In the genomic region with DNA sequence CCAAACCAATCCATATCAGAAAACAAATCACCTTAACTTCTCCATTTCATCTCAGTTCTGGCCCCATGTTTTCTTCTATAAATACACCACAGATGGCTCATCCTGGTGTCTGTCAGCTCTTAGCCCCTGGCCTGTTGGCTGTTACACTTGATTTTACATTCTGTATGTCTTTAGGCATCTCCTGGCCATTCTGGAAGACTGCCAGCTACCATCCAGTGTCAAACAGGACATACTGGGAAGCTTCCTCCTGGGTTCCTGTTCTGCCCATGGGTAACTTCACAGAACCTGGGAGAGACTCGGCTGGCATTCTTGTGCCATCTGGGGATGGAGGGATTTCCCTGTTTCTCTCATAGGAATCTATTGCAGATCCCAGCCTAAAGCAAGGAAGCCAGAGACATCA, we compare ENCODE assay signal across 20 mouse cellular contexts.
DNase-seq lines count a peak whose midpoint lies in the region; ATAC-seq and TF ChIP-seq lines count a peak whose summit lies in the region.
"Had no signal": no experiment of that assay in that cellular context is flagged by ENCODE, and none has a peak within 500 bp of the region (broad histone marks: within the 10 kb centered on the region; RNA-seq: fewer than 3 reads in every experiment).

No protein-coding gene starts in this region.

- 50% methylated on average over 1 of the region's 1 CpGs for WGBS in hindbrain, postnatal 0 days
- 88% methylated on average over 1 of the region's 1 CpGs for WGBS in hindbrain, embryonic 11.5 days
- WGBS in midbrain, embryonic 13.5 days: 77% methylated on average over 1 of the region's 1 CpGs
- WGBS in midbrain, embryonic 16.5 days: 86% methylated on average over 1 of the region's 1 CpGs

- no peaks in the 10 kb centered on the region for H3K36me3 ChIP-seq in hindbrain, postnatal 0 days (ENCODE audit: insufficient read depth, low read length)
- 0 out of 2 replicates have a peak, but pooled peaks cover 2% of the 10 kb centered on the region for H3K36me3 ChIP-seq in hindbrain, embryonic 11.5 days (ENCODE audit: control insufficient read depth, insufficient read depth, low read length)
- peaks cover 63% of the 10 kb centered on the region for H3K36me3 ChIP-seq in midbrain, embryonic 13.5 days
- peaks cover 12% of the 10 kb centered on the region; the same call in 1 of the 2 replicates for H3K36me3 ChIP-seq in midbrain, embryonic 16.5 days (ENCODE audit: control insufficient read depth, insufficient read depth, low read length)
- H3K36me3 ChIP-seq: heart, embryonic 15.5 days; intestine, embryonic 15.5 days had no signal

- no peak for ATAC-seq in hindbrain, postnatal 0 days
- ATAC-seq in hindbrain, embryonic 11.5 days (ENCODE audit: low FRiP score): no peak
- ATAC-seq in midbrain, embryonic 13.5 days: no peak
- no peak for ATAC-seq in midbrain, embryonic 16.5 days
- ATAC-seq: activated CD4-positive, CD25-positive, alpha-beta regulatory T cell, adult 4 months; intestine, embryonic 15.5 days; Patski had no signal

- no peak overlapping the region for H3K27ac ChIP-seq in hindbrain, postnatal 0 days
- H3K27ac ChIP-seq in hindbrain, embryonic 11.5 days (ENCODE audit: low read depth, low read length): no peak overlapping the region
- peak overlapping the region; percentile 39; the same call in 1 of the 2 replicates for H3K27ac ChIP-seq in midbrain, embryonic 13.5 days
- H3K27ac ChIP-seq in midbrain, embryonic 16.5 days (ENCODE audit: low read length): no peak overlapping the region
- H3K27ac ChIP-seq: embryonic facial prominence, embryonic 12.5 days; forebrain, embryonic 12.5 days; heart, embryonic 15.5 days; hindbrain, embryonic 10.5 days; intestine, embryonic 15.5 days had no signal

- H3K27me3 ChIP-seq in hindbrain, postnatal 0 days (ENCODE audit: insufficient read depth, low read length): no peaks in the 10 kb centered on the region
- no peaks in the 10 kb centered on the region for H3K27me3 ChIP-seq in hindbrain, embryonic 11.5 days (ENCODE audit: control insufficient read depth, insufficient read depth, low read length)
- no peaks in the 10 kb centered on the region for H3K27me3 ChIP-seq in midbrain, embryonic 13.5 days
- no peaks in the 10 kb centered on the region for H3K27me3 ChIP-seq in midbrain, embryonic 16.5 days (ENCODE audit: control insufficient read depth, insufficient read depth, low read depth, low read length)
- H3K27me3 ChIP-seq: embryonic facial prominence, embryonic 12.5 days; forebrain, embryonic 12.5 days; heart, embryonic 15.5 days; intestine, embryonic 15.5 days; Patski had no signal

- no peak overlapping the region for H3K4me3 ChIP-seq in hindbrain, postnatal 0 days (ENCODE audit: low read length)
- H3K4me3 ChIP-seq in hindbrain, embryonic 11.5 days (ENCODE audit: low read depth, low read length): no peak overlapping the region
- no peak overlapping the region for H3K4me3 ChIP-seq in midbrain, embryonic 13.5 days (replicated peaks)
- H3K4me3 ChIP-seq in midbrain, embryonic 16.5 days (ENCODE audit: low read depth, low read length): no peak overlapping the region
- H3K4me3 ChIP-seq: embryonic facial prominence, embryonic 12.5 days; forebrain, embryonic 12.5 days; heart, embryonic 15.5 days; hindbrain, embryonic 10.5 days; intestine, embryonic 15.5 days had no signal

- peaks cover 4% of the 10 kb centered on the region; the same call in 1 of the 2 replicates for H3K4me1 ChIP-seq in hindbrain, postnatal 0 days (ENCODE audit: insufficient read depth, low read length)
- no peaks in the 10 kb centered on the region for H3K4me1 ChIP-seq in hindbrain, embryonic 11.5 days (replicated peaks; ENCODE audit: control insufficient read depth, insufficient read depth, low read length)
- peaks cover 5% of the 10 kb centered on the region for H3K4me1 ChIP-seq in midbrain, embryonic 13.5 days (replicated peaks)
- H3K4me1 ChIP-seq in midbrain, embryonic 16.5 days (ENCODE audit: control insufficient read depth, insufficient read depth, low read length): peaks cover 5% of the 10 kb centered on the region
- H3K4me1 ChIP-seq: intestine, embryonic 15.5 days had no signal

- no peak for TF ChIP-seq CTCF in hindbrain, postnatal 0 days (IDR thresholded peaks at IDR 0.05; ENCODE audit: low read depth)

- no peak overlapping the region for H3K4me2 ChIP-seq in hindbrain, postnatal 0 days (ENCODE audit: low read depth, low read length)
- no peak overlapping the region for H3K4me2 ChIP-seq in hindbrain, embryonic 11.5 days (replicated peaks; ENCODE audit: low read depth, low read length)
- no peak overlapping the region for H3K4me2 ChIP-seq in midbrain, embryonic 13.5 days (replicated peaks)
- H3K4me2 ChIP-seq in midbrain, embryonic 16.5 days (ENCODE audit: low read length): no peak overlapping the region
- H3K4me2 ChIP-seq: embryonic facial prominence, embryonic 12.5 days; forebrain, embryonic 12.5 days; heart, embryonic 11.5 days; heart, embryonic 15.5 days; intestine, embryonic 15.5 days had no signal

- no peaks in the 10 kb centered on the region for H3K9me3 ChIP-seq in hindbrain, postnatal 0 days (ENCODE audit: low read length)
- H3K9me3 ChIP-seq in hindbrain, embryonic 11.5 days (ENCODE audit: control insufficient read depth, low read length): no peaks in the 10 kb centered on the region
- H3K9me3 ChIP-seq in midbrain, embryonic 13.5 days: no peaks in the 10 kb centered on the region
- no peaks in the 10 kb centered on the region for H3K9me3 ChIP-seq in midbrain, embryonic 16.5 days (replicated peaks; ENCODE audit: control insufficient read depth, low read length, poor library complexity, severe bottlenecking)
- H3K9me3 ChIP-seq: forebrain, embryonic 12.5 days; heart, embryonic 15.5 days; hindbrain, embryonic 10.5 days; intestine, embryonic 15.5 days had no signal

- no peak overlapping the region for H3K9ac ChIP-seq in hindbrain, postnatal 0 days (replicated peaks; ENCODE audit: low read length)
- no peak overlapping the region for H3K9ac ChIP-seq in hindbrain, embryonic 11.5 days (ENCODE audit: low read depth, low read length)
- no peak overlapping the region for H3K9ac ChIP-seq in midbrain, embryonic 13.5 days (replicated peaks)
- 0 out of 2 replicates have a peak overlapping the region, but pooled peaks have one; percentile 3 for H3K9ac ChIP-seq in midbrain, embryonic 16.5 days (ENCODE audit: low read depth, low read length)
- H3K9ac ChIP-seq: embryonic facial prominence, embryonic 12.5 days; forebrain, embryonic 12.5 days; heart, embryonic 15.5 days; intestine, embryonic 15.5 days had no signal

- DNase-seq in cerebellum, postnatal 25 days: peak; percentile 34 to 60
- no peak for DNase-seq in cerebellum, adult 9-11 months
- DNase-seq in hindbrain, postnatal 0 days (ENCODE audit: low spot score): peak; percentile 41
- DNase-seq in hindbrain, embryonic 11.5 days (ENCODE audit: low spot score): no peak
- DNase-seq in right cerebral cortex, postnatal 25 days: no peak
- DNase-seq: adrenal gland, postnatal 14 days; cerebellum, adult 8-10 months; gastrocnemius, postnatal 36 days; heart, adult 18-20 months; kidney, adult 18-20 months had no signal

Comparison
In these comparisons a context has a peak if more than half of its experiments do, and no peak if none do; other contexts are left out.
1. DNase-seq: peak in cerebellum, postnatal 25 days (2 of 2) and hindbrain, postnatal 0 days (single experiment); none in cerebellum, adult 9-11 months (single experiment), hindbrain, embryonic 11.5 days (single experiment) and right cerebral cortex, postnatal 25 days (single experiment).